Mouse (Mus musculus): Measurements from ENCODE around the gene Fam184a.

The Fam184a gene

GRCm38 (mm10) chr10:53598821-53599220 is 152.1 kb downstream of the Fam184a start:
- no peak for DNase-seq (ENCODE audit: low spot score in 2 of 2)

DNA sequence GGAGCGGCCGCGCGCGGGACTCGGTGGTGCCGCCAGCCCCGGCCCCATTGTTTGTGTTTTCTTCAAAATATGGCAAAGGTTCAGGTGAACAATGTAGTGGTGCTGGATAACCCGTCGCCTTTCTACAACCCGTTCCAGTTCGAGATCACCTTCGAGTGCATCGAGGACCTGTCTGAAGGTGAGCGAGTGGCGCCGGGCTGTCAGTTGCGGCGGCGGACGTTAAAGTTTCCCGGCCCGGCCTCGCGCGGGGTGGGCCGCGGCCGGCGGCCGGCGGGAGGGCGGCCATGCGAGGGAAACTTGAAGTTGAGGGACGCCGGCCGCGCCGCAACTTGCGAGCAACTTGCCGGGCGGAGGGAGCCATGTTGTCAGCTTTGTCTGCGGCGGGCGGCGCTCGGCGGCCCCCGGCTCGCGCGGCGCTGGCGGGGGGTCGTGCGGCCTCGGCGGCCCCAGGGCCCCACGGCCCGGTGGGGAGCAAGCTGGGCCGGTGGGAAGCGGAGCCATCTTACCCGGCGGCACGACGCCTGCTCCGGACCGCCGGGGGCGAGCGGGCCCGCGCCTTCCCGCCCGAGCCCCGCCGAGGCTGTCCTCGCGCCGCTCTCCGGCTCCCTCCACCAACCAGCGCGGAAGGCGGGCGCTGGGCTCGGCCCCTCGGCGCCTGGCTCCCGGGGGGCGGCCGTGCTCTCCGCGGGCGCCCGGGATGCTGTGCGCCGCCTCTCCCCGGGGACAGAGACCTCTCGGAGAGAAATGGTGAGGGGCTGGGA is 153.6 kb downstream of the Fam184a start:
- DNase-seq (ENCODE audit: low spot score in 2 of 2), result peak; percentile 12 to 26

DNA sequence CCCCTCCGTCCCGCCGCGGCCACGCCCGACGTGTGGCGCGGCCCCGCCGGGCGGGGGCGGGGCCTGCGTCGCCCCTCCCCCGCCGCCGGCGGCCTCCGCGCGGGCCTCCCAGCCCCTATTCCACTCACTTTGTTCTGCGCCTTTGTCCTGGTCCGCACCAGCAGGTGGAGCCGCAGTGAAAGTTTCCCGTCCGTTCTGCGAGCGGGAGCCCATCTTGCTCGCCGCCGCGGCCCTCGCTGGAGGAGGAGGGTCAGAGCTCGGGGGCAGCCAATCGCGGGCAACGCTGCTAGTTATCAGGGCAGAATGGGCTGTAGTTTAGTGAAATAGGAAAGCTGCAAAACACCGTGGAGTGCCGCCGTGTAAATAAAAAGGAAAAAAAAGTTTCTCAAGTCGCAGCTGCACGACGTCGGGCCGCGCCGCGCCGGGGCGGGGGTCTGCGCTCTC is 154.2 kb downstream of the Fam184a start, which contains the start of gene Asf1a:
Gene Asf1a, plus strand, starts transcription at position 81 of the 444 bp plus-strand sequence.
- DNase-seq (ENCODE audit: low spot score in 2 of 2), result peak; percentile 97

GRCm38 (mm10) chr10:53595744-53596676 is 154.9 kb downstream of the Fam184a start:
- DNase-seq (ENCODE audit: low spot score in 2 of 2), result no peak

- no peak for DNase-seq (ENCODE audit: low spot score in 2 of 2)
Measured at GRCm38 (mm10) chr10:53585777-53586176, 165.1 kb downstream of the Fam184a start.
